Mouse (Mus musculus): ENCODE results near the gene Psmd5. TPM values are rescaled to one million over a fixed set of nuclear protein-coding genes. Genes with fewer than 3 reads are reported as not detected.
"Not testable (repeated sequence)": the region's sequence is repeated elsewhere in the genome, so short reads cannot be mapped to it uniquely, and the experiment has no call there.

Gene Psmd5
- total RNA-seq, 2 experiments from 2014 or later, result 36.1 to 43.1 TPM

DNA sequence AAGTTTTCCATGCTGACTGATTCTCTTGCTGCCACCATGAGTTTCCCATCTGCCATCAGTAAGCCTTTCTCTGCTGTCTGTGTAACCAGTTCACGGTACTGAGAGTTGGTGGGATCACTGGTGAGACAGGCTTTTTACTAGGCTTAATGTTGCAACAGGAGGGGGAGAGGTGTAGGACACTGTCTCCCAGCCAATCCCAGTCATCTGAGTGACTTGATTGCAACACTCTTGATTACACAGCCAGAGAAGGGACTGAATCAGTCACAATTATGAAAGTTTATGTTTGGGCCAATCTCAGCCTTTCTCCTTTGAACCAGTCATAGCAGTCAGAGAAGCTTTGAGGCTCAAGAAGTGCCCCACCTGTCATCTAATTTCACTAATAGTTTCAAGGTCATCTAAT lies 46.7 kb downstream of the Psmd5 start:
- H3K27ac ChIP-seq, result no peak overlapping the region
- TF ChIP-seq CTCF (conservative IDR thresholded peaks at IDR 0.05), result no peak
- H3K4me3 ChIP-seq, result no peak overlapping the region
- DNase-seq (ENCODE audit: low spot score in 2 of 2), result no peak

DNA sequence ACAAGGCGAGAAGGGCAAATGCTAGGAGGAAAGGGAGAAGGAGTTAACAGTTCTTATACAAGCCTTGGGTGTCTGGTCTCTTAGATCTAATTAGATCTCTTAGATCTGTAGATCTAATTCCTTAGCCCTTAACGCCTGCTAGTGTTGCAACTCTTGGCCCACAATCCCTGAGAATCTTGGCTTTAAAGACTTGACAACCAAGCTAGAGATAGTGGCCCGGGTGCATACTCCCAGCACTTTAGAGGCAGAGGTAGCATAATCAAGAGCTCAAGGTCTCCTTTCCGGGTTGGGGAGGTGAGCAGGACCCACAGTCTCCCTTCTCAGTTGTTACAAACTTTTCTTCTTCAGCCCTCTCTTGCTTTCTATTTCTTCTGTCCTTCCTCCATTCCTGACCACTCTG lies 47.2 kb downstream of the Psmd5 start:
- Histone ChIP-seq H3K27ac (no peak overlapping the region), H3K4me3 (no peak overlapping the region)
- TF ChIP-seq CTCF (conservative IDR thresholded peaks at IDR 0.05), result no peak
- no peak for DNase-seq (ENCODE audit: low spot score in 2 of 2)

DNA sequence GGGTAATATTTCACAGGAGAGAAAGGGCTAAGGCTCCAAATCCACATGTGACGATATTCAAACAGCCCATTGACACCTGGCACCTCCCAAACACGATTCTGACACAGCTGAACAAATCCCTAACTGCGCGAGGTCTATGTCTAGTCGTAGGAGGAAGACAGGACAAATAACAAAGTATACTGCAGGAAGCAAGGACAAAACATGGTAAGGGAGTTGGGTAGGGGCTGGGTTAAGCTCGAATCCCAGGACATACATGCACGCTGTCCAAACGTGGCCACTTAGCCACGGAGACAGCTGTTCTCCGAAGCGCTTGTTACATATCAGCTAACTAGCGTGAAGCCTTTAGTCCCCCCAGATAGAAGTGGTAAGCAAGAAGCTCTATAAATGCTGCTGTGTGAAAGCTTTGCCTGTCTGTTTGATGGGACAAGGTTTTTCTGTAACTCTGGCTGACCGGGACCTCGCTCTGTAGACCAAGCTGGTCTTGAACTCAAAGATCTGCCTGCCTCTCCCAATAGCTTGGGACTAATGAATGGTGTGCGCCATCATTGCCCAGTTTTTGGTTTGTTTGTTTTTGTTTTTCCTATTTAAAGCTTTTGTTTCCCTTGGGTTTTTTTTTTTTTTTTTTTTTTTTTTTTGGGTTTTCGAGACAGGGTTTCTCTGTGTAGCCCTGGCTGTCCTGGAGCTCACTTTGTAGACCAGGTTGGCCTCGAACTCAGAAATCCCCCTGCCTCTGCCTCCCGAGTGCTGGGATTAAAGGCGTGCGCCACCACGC lies 48.1 kb downstream of the Psmd5 start:
- TF ChIP-seq CTCF (conservative IDR thresholded peaks at IDR 0.05), result no peak
- no peak for DNase-seq (ENCODE audit: low spot score in 2 of 2)
- Histone ChIP-seq H3K4me3 (peak overlapping the region; percentile 66), H3K27ac (peak overlapping the region; percentile 91)

DNA sequence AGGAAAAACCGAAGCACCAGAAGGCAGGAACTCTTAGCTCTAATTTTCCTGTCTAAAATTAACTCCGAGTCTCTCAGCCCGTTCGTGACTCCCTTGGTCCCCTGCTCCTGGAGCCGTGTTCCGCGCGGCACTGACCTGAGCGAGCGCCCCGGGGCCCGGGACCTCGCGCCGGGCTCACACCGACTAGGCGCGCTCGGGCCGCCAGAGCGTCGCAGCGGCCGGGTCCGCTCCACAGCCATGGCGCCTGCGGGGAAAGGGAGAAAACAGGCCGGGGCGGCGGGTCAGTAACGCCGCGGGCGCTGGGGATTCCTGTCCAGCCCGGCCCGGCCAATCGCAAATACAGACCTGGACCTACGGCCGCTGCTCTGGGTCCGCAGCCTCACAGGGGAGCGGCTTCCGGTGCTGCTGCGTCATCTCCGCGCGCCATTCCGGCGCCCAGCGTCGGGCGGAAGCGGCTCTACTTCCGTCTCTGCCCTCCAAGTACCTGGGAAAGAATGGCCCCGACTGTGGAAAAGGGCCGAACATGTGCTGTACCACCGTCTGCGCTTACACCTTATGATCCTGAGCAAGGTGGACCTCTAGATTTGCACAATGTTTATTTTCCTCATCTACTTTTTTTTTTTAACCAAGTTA lies 48.8 kb downstream of the Psmd5 start, which contains the start of gene Fbxw2:
TSS of gene Fbxw2 (minus strand) at position 485 of the 633 bp plus-strand sequence.
- peak within 1 kb of the TSS; percentile 66 for H3K4me3 ChIP-seq
- H3K27ac ChIP-seq, result peak within 1 kb of the TSS; percentile 91
- no peak for TF ChIP-seq CTCF (conservative IDR thresholded peaks at IDR 0.05)
- DNase-seq (ENCODE audit: low spot score in 2 of 2), result peak; percentile 92 to 96

DNA sequence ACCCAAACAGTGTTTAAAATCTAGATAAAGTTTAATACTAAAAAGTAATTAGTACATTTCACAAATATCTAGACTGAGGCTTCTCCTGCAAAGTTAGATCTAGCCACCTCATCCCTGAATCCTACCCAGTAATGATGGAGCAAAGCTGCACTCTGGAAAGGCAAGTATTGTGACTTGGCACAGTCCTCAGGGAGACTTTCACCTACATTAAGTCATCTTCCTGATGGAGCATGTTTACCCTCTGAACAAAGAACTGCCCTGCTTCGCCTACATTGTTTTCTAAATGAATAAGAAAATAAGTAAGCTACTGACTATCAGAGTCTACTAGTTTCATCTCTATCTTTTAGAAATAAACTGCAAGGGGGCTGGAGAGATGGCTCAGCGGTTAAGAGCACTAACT lies 56.3 kb downstream of the Psmd5 start:
- no peak for TF ChIP-seq CTCF (conservative IDR thresholded peaks at IDR 0.05)
- DNase-seq (ENCODE audit: low spot score in 2 of 2), result no peak
- no peak overlapping the region for H3K4me3 ChIP-seq
- no peak overlapping the region for H3K27ac ChIP-seq

DNA sequence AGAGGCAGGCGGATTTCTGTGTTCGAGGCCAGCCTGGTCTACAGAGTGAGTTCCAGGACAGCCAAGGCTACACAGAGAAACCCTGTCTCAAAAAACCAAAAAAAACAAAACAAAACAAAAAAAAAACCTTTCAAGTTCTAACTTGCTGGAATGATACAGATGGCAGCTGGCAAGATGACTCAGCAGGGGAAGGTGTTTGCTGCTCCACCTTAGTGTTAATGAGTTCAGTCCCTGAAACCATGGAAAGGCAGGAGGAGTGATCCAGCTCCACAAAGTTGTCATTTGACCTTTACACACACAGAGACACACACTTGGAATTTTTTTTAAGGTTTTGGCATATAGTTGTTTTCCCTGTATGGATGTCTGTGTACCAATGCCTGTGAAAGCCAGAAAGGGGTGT lies 58.9 kb downstream of the Psmd5 start:
- not testable (repeated sequence) for H3K4me3 ChIP-seq; DNase-seq (ENCODE audit: low spot score in 2 of 2); H3K27ac ChIP-seq

DNA sequence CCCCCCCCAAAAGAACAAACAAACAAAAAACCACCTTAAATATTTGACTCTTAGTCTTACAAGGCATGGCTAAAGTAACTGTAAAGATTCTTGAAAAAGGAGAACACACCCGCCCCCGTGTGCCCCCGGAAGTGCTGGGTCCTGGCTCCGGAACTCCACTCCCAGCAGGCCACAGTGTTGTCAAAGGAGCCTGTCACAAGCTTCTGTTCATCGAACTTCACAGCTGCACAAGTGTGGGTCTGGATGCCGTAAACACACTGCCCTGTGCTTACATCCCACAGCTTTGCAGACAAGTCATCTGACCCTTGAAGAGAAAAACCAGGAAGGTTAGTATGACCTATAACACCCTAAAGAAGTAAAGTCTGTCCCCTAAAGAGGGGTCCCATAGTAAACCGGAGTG lies 62.1 kb downstream of the Psmd5 start:
- Histone ChIP-seq H3K4me3 (no peak overlapping the region), H3K27ac (no peak overlapping the region)
- TF ChIP-seq CTCF (conservative IDR thresholded peaks at IDR 0.05), result no peak
- no peak for DNase-seq (ENCODE audit: low spot score in 2 of 2)

DNA sequence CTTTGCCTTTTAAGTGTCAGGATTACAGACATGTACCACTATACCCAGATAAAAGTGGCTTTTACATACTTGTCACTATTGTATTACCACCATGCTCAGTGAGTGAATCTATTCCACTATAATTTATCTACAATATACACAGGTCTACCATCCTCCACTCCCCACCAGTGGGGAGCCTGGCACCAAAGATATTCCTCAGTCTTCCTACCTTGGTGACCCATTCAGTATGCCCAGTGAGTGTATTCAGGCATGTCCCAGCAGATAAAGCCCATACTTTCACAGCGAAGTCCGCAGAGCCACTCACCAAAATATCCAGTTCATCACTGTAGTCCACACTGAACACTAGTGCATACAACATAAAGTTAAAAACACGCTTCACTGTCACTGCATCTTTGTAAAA lies 64.0 kb downstream of the Psmd5 start:
- no peak for DNase-seq (ENCODE audit: low spot score in 2 of 2)
- TF ChIP-seq CTCF (conservative IDR thresholded peaks at IDR 0.05), result no peak
- Histone ChIP-seq H3K4me3 (no peak overlapping the region), H3K27ac (no peak overlapping the region)

DNA sequence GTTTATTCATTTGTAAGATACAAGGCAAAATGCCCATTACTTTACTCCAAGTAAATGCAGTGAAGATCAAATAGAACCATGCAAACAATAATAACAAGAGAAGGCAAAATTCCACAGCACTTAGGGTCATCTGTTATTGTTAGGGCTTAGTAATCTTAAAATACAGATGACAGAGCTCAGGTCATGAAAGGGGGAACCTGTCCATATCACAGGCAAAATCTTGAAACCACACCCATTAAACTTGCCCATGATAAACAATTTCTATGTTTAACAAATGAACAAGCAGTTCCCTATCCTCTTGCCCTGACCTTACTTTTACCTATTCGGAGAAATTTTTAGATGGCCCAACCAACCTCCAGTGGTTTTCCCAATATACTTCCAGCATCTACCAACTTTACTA lies 65.2 kb downstream of the Psmd5 start:
- TF ChIP-seq CTCF (conservative IDR thresholded peaks at IDR 0.05), result no peak
- DNase-seq (ENCODE audit: low spot score in 2 of 2), result no peak
- H3K27ac ChIP-seq, result no peak overlapping the region
- no peak overlapping the region for H3K4me3 ChIP-seq

DNA sequence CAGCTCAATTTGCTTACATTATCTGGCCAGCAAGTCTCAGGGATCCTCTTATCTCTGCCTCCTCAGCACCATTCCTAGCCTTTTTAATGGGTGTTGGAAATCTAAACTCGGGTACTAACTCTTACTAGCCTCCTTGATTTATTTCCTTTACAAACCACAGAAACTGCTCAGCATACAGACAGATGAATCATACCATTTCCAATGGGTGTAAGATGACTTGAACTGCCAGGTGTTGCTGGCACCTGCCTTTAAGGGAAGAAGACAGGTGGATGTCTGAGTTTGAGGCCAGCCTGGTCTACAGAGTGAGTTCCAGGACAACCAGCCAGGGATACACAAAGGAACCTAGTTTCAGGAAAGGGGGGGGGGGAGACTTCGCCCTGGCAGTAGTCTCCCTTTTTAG lies 66.7 kb downstream of the Psmd5 start:
- no peak overlapping the region for H3K4me3 ChIP-seq
- no peak for TF ChIP-seq CTCF (conservative IDR thresholded peaks at IDR 0.05)
- H3K27ac ChIP-seq, result no peak overlapping the region
- no peak for DNase-seq (ENCODE audit: low spot score in 2 of 2)

DNA sequence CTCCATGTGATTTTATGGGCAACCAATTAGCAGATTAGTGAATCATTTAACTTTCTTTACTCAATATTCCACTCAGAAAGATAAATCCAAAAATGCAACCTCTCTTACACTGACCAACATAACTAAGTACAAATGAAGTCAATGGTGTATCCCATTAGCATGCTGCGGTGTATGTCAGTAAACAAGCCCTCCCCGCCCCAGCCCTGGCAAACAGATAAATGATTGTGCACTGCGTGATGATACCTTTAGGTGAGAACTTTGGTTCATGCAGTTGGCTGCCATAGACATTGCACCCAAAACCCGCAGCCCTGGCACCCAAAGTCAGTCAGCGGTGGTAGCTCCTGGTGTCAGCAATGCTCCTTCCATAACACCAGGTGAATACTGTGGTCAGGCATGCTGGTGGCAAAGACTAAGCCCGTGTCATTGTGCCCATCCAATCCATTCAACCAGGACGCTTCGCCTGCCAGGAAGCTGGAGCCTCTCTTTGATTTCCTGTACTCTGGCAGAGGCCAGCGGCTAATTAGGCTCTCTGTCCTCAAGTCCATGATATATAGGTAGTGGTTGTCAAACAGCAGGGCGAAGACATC lies 69.3 kb downstream of the Psmd5 start:
- DNase-seq (ENCODE audit: low spot score in 2 of 2), result no peak
- Histone ChIP-seq H3K27ac (no peak overlapping the region), H3K4me3 (no peak overlapping the region)
- TF ChIP-seq CTCF (conservative IDR thresholded peaks at IDR 0.05), result no peak

DNA sequence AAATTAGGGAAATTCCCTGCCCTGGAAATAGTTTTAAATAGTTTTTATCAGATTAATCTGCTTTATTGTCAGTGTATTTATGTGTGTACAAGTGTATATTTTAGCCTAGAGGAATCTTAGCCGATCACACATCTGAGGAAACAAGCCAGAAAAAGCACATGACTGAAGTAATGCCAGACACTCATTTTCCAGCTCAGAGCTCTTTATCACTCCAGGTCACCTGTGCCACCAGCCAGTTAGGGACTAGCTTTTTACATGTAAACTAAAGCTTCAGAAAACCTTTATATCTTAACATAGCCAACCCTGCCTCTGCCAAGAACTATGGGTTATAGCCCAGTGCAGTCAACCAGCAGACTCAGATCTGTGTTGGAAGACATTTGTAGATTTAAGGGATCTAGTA lies 70.0 kb downstream of the Psmd5 start:
- no peak for TF ChIP-seq CTCF (conservative IDR thresholded peaks at IDR 0.05)

DNA sequence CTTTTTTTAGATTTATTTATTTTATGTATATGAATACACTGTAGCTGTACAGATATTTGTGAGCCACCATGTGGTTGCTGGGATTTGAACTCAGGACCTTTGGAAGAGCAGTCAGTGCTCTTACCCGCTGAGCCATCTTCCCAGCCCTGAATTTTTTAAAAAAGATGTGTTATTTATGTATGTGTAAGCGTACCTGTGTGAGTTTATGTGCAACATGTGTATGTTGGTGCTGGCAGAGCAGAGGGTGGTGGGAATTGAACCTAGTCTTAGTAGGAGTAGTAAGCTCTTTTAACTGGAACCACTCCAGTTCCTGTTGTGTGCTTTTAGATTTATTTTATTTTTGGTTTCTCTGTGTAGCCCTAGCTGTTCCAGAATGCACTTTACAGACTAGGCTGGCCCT lies 70.6 kb downstream of the Psmd5 start:
- H3K27ac ChIP-seq, result no peak overlapping the region
- peak overlapping the region; percentile 75 for H3K4me3 ChIP-seq
- no peak for DNase-seq (ENCODE audit: low spot score in 2 of 2)
- TF ChIP-seq CTCF (conservative IDR thresholded peaks at IDR 0.05), result no peak

More for the DNA sequence above, 70.0 kb downstream of the Psmd5 start:
- no peak overlapping the region for H3K4me3 ChIP-seq
- DNase-seq (ENCODE audit: low spot score in 2 of 2), result no peak
- H3K27ac ChIP-seq, result no peak overlapping the region

DNA sequence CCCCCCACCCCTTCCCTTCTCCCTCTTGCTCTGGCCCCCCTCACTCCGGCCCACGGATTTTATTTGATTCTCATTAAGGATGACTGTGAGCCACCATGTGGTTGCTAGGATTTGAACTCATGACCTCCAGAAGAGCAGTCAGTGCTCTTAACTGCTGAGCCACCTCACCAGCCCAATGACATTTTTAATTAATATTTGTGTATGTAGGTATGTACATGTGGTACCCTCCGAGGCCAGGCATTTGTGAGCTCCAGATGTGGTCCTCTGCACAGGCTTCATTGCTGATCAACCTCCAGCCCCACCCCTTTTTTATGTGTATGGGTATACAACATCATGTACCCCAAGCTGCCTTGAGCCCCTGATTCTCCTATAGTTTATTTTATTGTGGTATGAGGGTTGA lies 71.0 kb downstream of the Psmd5 start:
- TF ChIP-seq CTCF (conservative IDR thresholded peaks at IDR 0.05), result no peak
- Histone ChIP-seq H3K4me3 (peak overlapping the region; percentile 75), H3K27ac (no peak overlapping the region)
- no peak for DNase-seq (ENCODE audit: low spot score in 2 of 2)

DNA sequence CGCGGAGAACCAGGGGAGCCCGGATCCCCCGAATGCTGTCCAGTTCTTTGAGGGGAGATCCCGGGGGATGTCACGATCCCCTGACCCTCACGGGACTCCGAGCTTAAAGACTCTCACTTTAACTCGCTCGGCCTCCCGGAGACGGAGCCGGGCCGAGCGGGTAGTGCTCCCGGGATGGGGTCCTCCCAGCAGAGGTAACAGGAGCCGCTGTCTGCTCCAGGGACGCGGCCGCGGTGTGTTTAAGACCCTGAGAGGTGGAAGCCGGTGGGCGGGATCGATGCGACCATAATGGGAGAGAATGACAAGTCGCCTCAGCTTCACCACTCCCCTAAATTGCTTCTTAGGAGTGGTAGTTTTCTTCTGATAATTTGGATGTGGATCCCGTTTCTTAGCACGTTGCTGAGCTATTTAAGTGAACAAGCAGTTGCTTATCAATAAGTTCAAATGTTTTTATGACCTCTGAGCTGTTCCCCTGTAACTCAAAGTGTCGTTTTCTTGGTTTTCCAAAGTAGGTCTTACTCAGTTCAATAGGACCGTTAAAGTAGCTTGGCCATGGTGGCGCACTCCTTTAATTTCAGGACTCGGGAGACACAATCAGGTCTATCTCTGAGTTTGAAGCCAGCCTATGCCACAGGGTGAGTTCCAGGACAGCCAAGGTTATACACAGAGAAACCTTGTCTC lies 72.1 kb downstream of the Psmd5 start:
- H3K27ac ChIP-seq, result peak overlapping the region; percentile 94
- H3K4me3 ChIP-seq, result peak overlapping the region; percentile 75
- not testable (repeated sequence) for DNase-seq (ENCODE audit: low spot score in 2 of 2)

Data from layer of hippocampus, adult 2 months (tissue).